Mouse (Mus musculus) liver, postnatal 0 days (tissue): ENCODE measurements around the gene Zfp784. TPM values are rescaled to one million over a fixed set of nuclear protein-coding genes. Genes with fewer than 3 reads are reported as not detected.
"Not testable (repeated sequence)": the region's sequence is repeated elsewhere in the genome, so short reads cannot be mapped to it uniquely, and the experiment has no call there.

Experiments used
- ATAC-seq: fragments of 200-750 bp; cut with Nextera tagmentation; 2 replicates; pipeline ENCODE4 v1.8.0; 2017; ENCODE audit warnings: mild to moderate bottlenecking, moderate library complexity
- DNase-seq: peaks from one replicate; pipeline ENCODE4 v3.0.0-alpha.2; 2016
- H3K27ac ChIP-seq: fragments of 300-500 bp; sonication (generic); 2 replicates; pipeline ENCODE4 v1.5.1; 2014; ENCODE audit warnings: antibody characterized with exemption, moderate library complexity, mild to moderate bottlenecking, low read depth
- H3K27me3 ChIP-seq: fragments of 300-500 bp; sonication (generic); 2 replicates; pipeline ENCODE4 v1.6.1; 2014; ENCODE audit warnings: low read length, control low read depth, mixed read lengths; ENCODE audit not compliant: insufficient read depth
- H3K36me3 ChIP-seq: fragments of 300-500 bp; sonication (generic); replicated peaks from 2 replicates; pipeline ENCODE4 v1.6.1; 2014; ENCODE audit warnings: mild to moderate bottlenecking, control low read depth, low read length, moderate library complexity, mixed read lengths; ENCODE audit not compliant: insufficient read depth
- H3K4me1 ChIP-seq: fragments of 300-500 bp; sonication (generic); 2 replicates; pipeline ENCODE4 v1.6.1; 2014; ENCODE audit warnings: antibody characterized with exemption, mild to moderate bottlenecking, control low read depth; ENCODE audit not compliant: insufficient read depth
- H3K4me2 ChIP-seq: fragments of 300-500 bp; sonication (generic); 2 replicates; pipeline ENCODE4 v1.6.1; 2014; ENCODE audit warnings: low read depth, mild to moderate bottlenecking, low read length, moderate library complexity, mixed read lengths
- H3K4me3 ChIP-seq: fragments of 300-500 bp; sonication (generic); 2 replicates; pipeline ENCODE4 v1.5.1; 2014; ENCODE audit warnings: low read depth, low read length
- H3K9ac ChIP-seq: fragments of 300-500 bp; sonication (generic); replicated peaks from 2 replicates; pipeline ENCODE4 v1.6.1; 2014; ENCODE audit warnings: mild to moderate bottlenecking, moderate library complexity
- H3K9me3 ChIP-seq: fragments of 300-500 bp; sonication (generic); 2 replicates; pipeline ENCODE4 v1.6.1; 2016; ENCODE audit warnings: mild to moderate bottlenecking, control low read depth, low read length, mixed read lengths
- CTCF ChIP-seq: sonication (generic); IDR thresholded peaks from 2 replicates; pipeline ENCODE4 v1.5.1; 2016; ENCODE audit warnings: antibody characterized with exemption, low read depth
- EP300 ChIP-seq: IDR thresholded peaks from 2 replicates; pipeline ENCODE4 v1.6.1; 2016; ENCODE audit warnings: antibody characterized with exemption, low read depth, mild to moderate bottlenecking
- WGBS: fragments of 180-500 bp; shearing (Covaris S2); extraction: QIAGEN DNeasy Blood & Tissue Kit; methylation state at CpG from one replicate; pipeline ENCODE4 v1.1.7; 2014; ENCODE audit not compliant: insufficient replicate concordance; 5-methylcytosine and 5-hydroxymethylcytosine counted together
- polyA plus RNA-seq: library from polyadenylated mRNA; unstranded; fragments of >200 nt; fragmentation: Nextera tagmentation; extraction: Ambion mirVana; gene quantifications from 2 replicates; pipeline ENCODE4 v1.2.1, GENCODE M21; 2015

Zfp784 gene
- polyA plus RNA-seq, 1 experiment from 2014 or later = 2.4 TPM

DNA sequence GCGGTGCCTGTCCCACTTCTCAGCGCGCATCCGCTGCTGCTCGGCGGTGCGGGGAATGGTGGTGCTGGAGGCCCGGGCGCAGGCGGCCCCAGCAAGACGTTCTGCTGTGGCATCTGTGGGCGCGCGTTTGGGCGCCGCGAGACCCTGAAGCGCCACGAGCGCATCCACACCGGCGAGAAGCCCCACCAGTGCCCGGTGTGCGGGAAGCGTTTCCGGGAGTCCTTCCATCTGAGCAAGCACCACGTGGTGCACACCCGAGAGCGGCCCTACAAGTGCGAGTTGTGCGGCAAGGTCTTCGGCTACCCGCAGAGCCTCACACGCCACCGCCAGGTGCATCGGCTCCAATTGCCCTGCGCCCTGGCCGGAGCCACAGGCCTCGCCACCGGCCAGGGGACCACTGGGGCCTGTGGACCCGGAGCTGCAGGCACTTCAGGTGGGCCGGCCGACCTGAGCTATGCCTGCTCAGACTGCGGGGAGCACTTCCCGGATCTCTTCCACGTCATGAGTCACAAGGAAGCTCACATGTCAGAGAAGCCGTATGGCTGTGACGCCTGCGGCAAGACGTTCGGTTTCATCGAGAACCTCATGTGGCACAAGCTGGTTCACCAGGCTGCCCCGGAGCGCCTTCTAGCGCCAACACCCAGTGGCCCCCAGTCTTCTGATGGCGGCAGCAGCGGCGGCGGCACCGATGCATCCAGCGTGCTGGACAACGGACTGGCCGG is 7.5 kb downstream of the Zfp784 start:
- no peak overlapping the region for H3K4me3 ChIP-seq
- H3K27me3 ChIP-seq = no peaks in the 10 kb centered on the region
- ATAC-seq = no peak
- peaks cover 29% of the 10 kb centered on the region for H3K9me3 ChIP-seq
- H3K27ac ChIP-seq = no peak overlapping the region
- DNase-seq = no peak
- TF ChIP-seq CTCF (no peak), EP300 (no peak)
- no peak overlapping the region for H3K4me2 ChIP-seq
- no peak overlapping the region for H3K9ac ChIP-seq
- no peaks in the 10 kb centered on the region for H3K4me1 ChIP-seq
- H3K36me3 ChIP-seq = peaks cover 50% of the 10 kb centered on the region
- 93% methylated on average over 57 of the region's 63 CpGs for WGBS

DNA sequence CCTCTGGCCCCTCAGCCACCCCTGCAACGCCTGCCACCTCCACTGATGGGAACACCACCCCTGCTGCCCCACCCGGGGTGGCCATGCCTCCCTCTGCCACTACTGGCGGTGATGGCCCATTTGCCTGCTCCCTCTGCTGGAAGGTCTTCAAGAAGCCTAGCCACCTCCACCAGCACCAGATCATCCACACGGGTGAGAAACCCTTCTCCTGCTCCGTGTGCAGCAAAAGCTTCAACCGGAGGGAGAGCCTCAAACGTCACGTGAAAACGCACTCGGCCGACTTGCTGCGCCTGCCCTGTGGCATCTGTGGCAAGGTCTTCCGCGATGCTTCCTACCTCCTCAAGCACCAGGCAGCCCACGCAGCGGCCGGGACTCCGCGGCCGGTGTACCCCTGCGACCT is 8.3 kb downstream of the Zfp784 start:
- H3K4me2 ChIP-seq = no peak overlapping the region
- no peak overlapping the region for H3K27ac ChIP-seq
- no peaks in the 10 kb centered on the region for H3K27me3 ChIP-seq
- no peaks in the 10 kb centered on the region for H3K4me1 ChIP-seq
- ATAC-seq (no peak), DNase-seq (no peak)
- 90% methylated on average over 21 of the region's 21 CpGs for WGBS
- no peak overlapping the region for H3K4me3 ChIP-seq
- peaks cover 50% of the 10 kb centered on the region for H3K36me3 ChIP-seq
- H3K9me3 ChIP-seq = peaks cover 29% of the 10 kb centered on the region
- H3K9ac ChIP-seq = no peak overlapping the region
- TF ChIP-seq CTCF = no peak
- no peak for TF ChIP-seq EP300

DNA sequence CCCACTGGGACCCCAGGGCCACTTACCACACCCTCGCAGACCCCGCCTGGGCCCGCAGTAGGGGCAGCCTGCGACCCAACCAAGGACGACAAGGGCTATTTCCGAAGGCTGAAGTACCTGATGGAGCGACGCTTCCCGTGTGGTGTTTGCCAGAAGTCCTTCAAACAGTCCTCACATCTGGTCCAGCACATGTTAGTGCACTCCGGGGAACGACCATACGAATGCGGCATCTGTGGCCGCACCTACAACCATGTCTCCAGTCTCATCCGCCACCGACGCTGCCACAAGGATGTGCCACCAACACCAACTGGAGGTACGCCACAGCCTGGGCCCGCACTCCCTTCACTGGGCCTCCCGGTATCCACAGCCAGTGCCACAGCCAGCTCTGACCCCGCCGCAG is 8.7 kb downstream of the Zfp784 start:
- H3K36me3 ChIP-seq = peaks cover 50% of the 10 kb centered on the region
- 95% methylated on average over 22 of the region's 22 CpGs for WGBS
- no peaks in the 10 kb centered on the region for H3K4me1 ChIP-seq
- no peaks in the 10 kb centered on the region for H3K27me3 ChIP-seq
- H3K27ac ChIP-seq = no peak overlapping the region
- ATAC-seq = no peak
- no peak for DNase-seq
- H3K9me3 ChIP-seq = peaks cover 29% of the 10 kb centered on the region
- no peak overlapping the region for H3K9ac ChIP-seq
- no peak for TF ChIP-seq EP300
- no peak for TF ChIP-seq CTCF
- H3K4me3 ChIP-seq = no peak overlapping the region
- no peak overlapping the region for H3K4me2 ChIP-seq

DNA sequence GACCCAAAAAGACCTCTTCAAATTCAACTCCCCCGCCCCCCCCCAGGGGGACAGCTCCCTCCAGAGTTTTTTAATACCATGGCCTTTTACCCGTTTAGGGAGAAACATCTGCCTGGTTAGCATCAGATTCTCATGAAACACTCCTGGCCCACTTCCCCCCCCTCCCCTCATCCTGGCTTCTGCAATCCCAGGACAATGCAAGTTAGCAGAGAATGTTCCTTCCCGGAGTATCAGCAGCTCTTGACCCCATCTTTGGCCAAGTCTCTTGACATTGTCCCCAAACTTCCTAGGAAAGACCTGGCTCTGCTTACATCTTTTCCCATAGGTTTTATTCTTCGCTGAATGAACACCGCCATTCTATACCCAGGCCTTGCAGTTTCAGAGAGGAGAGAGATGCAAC is 17.0 kb downstream of the Zfp784 start:
- WGBS = 44% methylated on average over 5 of the region's 5 CpGs

DNA sequence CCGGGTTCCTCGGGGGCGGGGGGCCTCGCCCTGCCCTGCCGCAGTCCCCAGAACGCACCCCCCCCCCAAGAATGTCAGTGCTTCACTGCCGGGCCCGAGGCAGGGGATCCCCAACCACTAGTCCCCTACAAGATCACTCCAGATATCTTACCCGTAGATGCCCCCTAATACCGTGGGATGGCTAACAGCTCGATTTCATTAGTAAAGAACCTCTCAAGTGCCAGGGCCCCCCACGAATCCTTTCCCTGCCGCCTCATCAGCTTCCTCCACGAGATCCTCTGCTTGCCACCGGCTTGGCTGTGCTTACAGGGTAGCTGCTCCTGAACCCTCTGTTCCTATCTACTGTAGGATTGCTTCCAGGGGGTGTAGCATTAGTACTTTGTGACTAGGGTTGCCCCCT is 17.6 kb downstream of the Zfp784 start:
- DNase-seq = no peak
- peak overlapping the region; percentile 99 for H3K27ac ChIP-seq
- peak overlapping the region; percentile 90 for H3K4me2 ChIP-seq
- TF ChIP-seq CTCF = no peak
- no peak for TF ChIP-seq EP300
- H3K9me3 ChIP-seq = no peaks in the 10 kb centered on the region
- no peaks in the 10 kb centered on the region for H3K27me3 ChIP-seq
- WGBS = under 1% methylated on average over 15 of the region's 15 CpGs
- no peak for ATAC-seq
- peak overlapping the region; percentile 99 for H3K9ac ChIP-seq
- H3K4me1 ChIP-seq = peaks cover 11% of the 10 kb centered on the region
- H3K36me3 ChIP-seq = peaks cover 21% of the 10 kb centered on the region
- H3K4me3 ChIP-seq = peak overlapping the region; percentile 99

More for the DNA sequence above, 17.0 kb downstream of the Zfp784 start:
- Histone ChIP-seq H3K27me3 (no peaks in the 10 kb centered on the region), H3K4me1 (peaks cover 6% of the 10 kb centered on the region; the same call in 1 of the 2 replicates), H3K9me3 (no peaks in the 10 kb centered on the region), H3K27ac (peak overlapping the region; percentile 99), H3K9ac (peak overlapping the region; percentile 99), H3K4me2 (peak overlapping the region; percentile 90), H3K36me3 (peaks cover 21% of the 10 kb centered on the region), H3K4me3 (peak overlapping the region; percentile 99)
- TF ChIP-seq EP300 (0 out of 2 replicates have a peak, but pooled peaks have one; percentile 8), CTCF (no peak)
- ATAC-seq (no peak), DNase-seq (no peak)

GRCm38 (mm10) chr7:5020000-5020681 is 18.1 kb downstream of the Zfp784 start, which contains the start of the genes Zfp865 and Ccdc106:
Zfp865 (plus strand) TSS chr7:5020376.
Ccdc106 (plus strand) TSS chr7:5020553.
- Histone ChIP-seq H3K27ac (peak within 1 kb of the TSS; percentile 99), H3K27me3 (no peaks in the 10 kb centered on the region), H3K9me3 (no peaks in the 10 kb centered on the region), H3K36me3 (peaks cover 21% of the 10 kb centered on the region), H3K4me1 (peaks cover 13% of the 10 kb centered on the region), H3K4me2 (peak within 1 kb of the TSS; percentile 90), H3K9ac (peak within 1 kb of the TSS; percentile 99), H3K4me3 (peak within 1 kb of the TSS; percentile 99)
- no peak for TF ChIP-seq CTCF
- peak; percentile 47; the same call in 1 of the 2 replicates for TF ChIP-seq EP300
- whole genome bisulfite sequencing = under 1% methylated on average over 36 of the region's 49 CpGs
- DNase-seq (peak; percentile 98), ATAC-seq (peak; percentile 91)

GRCm38 (mm10) chr7:5019576-5019975 is 18.7 kb downstream of the Zfp784 start:
- Histone ChIP-seq H3K4me1 (peaks cover 13% of the 10 kb centered on the region), H3K27ac (peak overlapping the region; percentile 99), H3K4me2 (peak overlapping the region; percentile 90), H3K36me3 (peaks cover 21% of the 10 kb centered on the region), H3K4me3 (peak overlapping the region; percentile 99), H3K9ac (peak overlapping the region; percentile 99)
- H3K9me3 ChIP-seq, ATAC-seq, DNase-seq, H3K27me3 ChIP-seq: not testable (repeated sequence)
- 24% methylated on average over 8 of the region's 8 CpGs for WGBS
